Mouse (Mus musculus): Measurements from ENCODE around the gene Slc30a9. TPM values are rescaled to one million over a fixed set of nuclear protein-coding genes. Genes with fewer than 3 reads are reported as not detected.

Gene Slc30a9
- polyA plus RNA-seq, 1 experiment from 2014 or later = 139 TPM

GRCm38 (mm10) chr5:67381690-67382089 is 74.9 kb downstream of the Slc30a9 start:
- in situ Hi-C loops (cut with MboI; ENCODE audit: low pct_unique_long_range_greater_than_20kb) = no loop called here
- POLR2A ChIA-PET = no interaction called here
- ATAC-seq (no peak), DNase-seq (ENCODE audit: low read depth, low spot score) (no peak)
- H3K27me3 ChIP-seq = peaks cover 6% of the 10 kb centered on the region
- TF ChIP-seq CTCF (IDR thresholded peaks at IDR 0.05) = no peak
- CTCF ChIA-PET = no interaction called here

GRCm38 (mm10) chr5:67382556-67382955 is 75.8 kb downstream of the Slc30a9 start:
- in situ Hi-C loops (cut with MboI; ENCODE audit: low pct_unique_long_range_greater_than_20kb) = no loop called here
- no peak for TF ChIP-seq CTCF (IDR thresholded peaks at IDR 0.05)

GRCm38 (mm10) chr5:67393951-67394350 is 87.2 kb downstream of the Slc30a9 start:
- ChIA-PET POLR2A (interaction anchor here (0.7 kb wide), 1 partner anchor 8 kb away, joined by 3 read pairs; no protein-coding TSS in a partner anchor), CTCF (interaction anchor here (1.5 kb wide), 1 partner anchor 10 kb away, joined by 6 read pairs; no protein-coding TSS in a partner anchor)
- DNase-seq (ENCODE audit: low read depth, low spot score) (peak; percentile 19), ATAC-seq (peak; percentile 12)
- H3K27me3 ChIP-seq = peaks cover 11% of the 10 kb centered on the region
- no peak for TF ChIP-seq CTCF (IDR thresholded peaks at IDR 0.05)
- in situ Hi-C loops (cut with MboI; ENCODE audit: low pct_unique_long_range_greater_than_20kb) = no loop called here

More at GRCm38 (mm10) chr5:67382556-67382955, 75.8 kb downstream of the Slc30a9 start:
- DNase-seq (ENCODE audit: low read depth, low spot score) = no peak
- CTCF ChIA-PET = no interaction called here
- POLR2A ChIA-PET = no interaction called here
- H3K27me3 ChIP-seq = peaks cover 6% of the 10 kb centered on the region
- ATAC-seq = no peak

GRCm38 (mm10) chr5:67395211-67395851 is 88.6 kb downstream of the Slc30a9 start:
- ATAC-seq (no peak), DNase-seq (ENCODE audit: low read depth, low spot score) (no peak)
- CTCF ChIA-PET = interaction anchor here (0.8 to 1.1 kb wide), 2 partner anchors 11 to 267 kb away, joined by 3 to 5 read pairs; no protein-coding TSS in a partner anchor
- H3K27me3 ChIP-seq = peaks cover 18% of the 10 kb centered on the region
- in situ Hi-C loops (cut with MboI; ENCODE audit: low pct_unique_long_range_greater_than_20kb) = no loop called here
- POLR2A ChIA-PET = interaction anchor here (1.6 kb wide), 1 partner anchor 11 kb away, joined by 4 read pairs; no protein-coding TSS in a partner anchor
- TF ChIP-seq CTCF (IDR thresholded peaks at IDR 0.05) = no peak

- in situ Hi-C loops (cut with MboI; ENCODE audit: low pct_unique_long_range_greater_than_20kb) = no loop called here
- ATAC-seq = no peak
- no peak for TF ChIP-seq CTCF (IDR thresholded peaks at IDR 0.05)
- DNase-seq (ENCODE audit: low read depth, low spot score) = no peak
- POLR2A ChIA-PET = no interaction called here
- CTCF ChIA-PET = interaction anchor here (1.3 to 1.9 kb wide), 2 partner anchors 16 to 164 kb away, joined by 3 to 4 read pairs; no protein-coding TSS in a partner anchor
- H3K27me3 ChIP-seq = peaks cover 26% of the 10 kb centered on the region
Observed at GRCm38 (mm10) chr5:67397186-67397585, 90.4 kb downstream of the Slc30a9 start.

GRCm38 (mm10) chr5:67399876-67400607 is 93.3 kb downstream of the Slc30a9 start:
- TF ChIP-seq CTCF (IDR thresholded peaks at IDR 0.05) = no peak
- in situ Hi-C loops (cut with MboI; ENCODE audit: low pct_unique_long_range_greater_than_20kb) = no loop called here
- ATAC-seq (no peak), DNase-seq (ENCODE audit: low read depth, low spot score) (no peak)
- H3K27me3 ChIP-seq = peaks cover 26% of the 10 kb centered on the region
- ChIA-PET POLR2A (no interaction called here), CTCF (no interaction called here)

- H3K27me3 ChIP-seq = peaks cover 25% of the 10 kb centered on the region
Observed at GRCm38 (mm10) chr5:67400608-67401480, 94.1 kb downstream of the Slc30a9 start.

GRCm38 (mm10) chr5:67401612-67402011 is 94.9 kb downstream of the Slc30a9 start:
- CTCF ChIA-PET = interaction anchor here (0.6 kb wide), 1 partner anchor 9 kb away, joined by 3 read pairs; no protein-coding TSS in a partner anchor
- in situ Hi-C loops (cut with MboI; ENCODE audit: low pct_unique_long_range_greater_than_20kb) = no loop called here
- POLR2A ChIA-PET = interaction anchor here (0.5 kb wide), 1 partner anchor 8 kb away, joined by 3 read pairs; no protein-coding TSS in a partner anchor
- DNase-seq (ENCODE audit: low read depth, low spot score) (no peak), ATAC-seq (no peak)
- H3K27me3 ChIP-seq = peaks cover 31% of the 10 kb centered on the region
- no peak for TF ChIP-seq CTCF (IDR thresholded peaks at IDR 0.05)

More at GRCm38 (mm10) chr5:67400608-67401480, 94.1 kb downstream of the Slc30a9 start:
- TF ChIP-seq CTCF (IDR thresholded peaks at IDR 0.05) = no peak
- CTCF ChIA-PET = no interaction called here
- ATAC-seq (no peak), DNase-seq (ENCODE audit: low read depth, low spot score) (no peak)
- in situ Hi-C loops (cut with MboI; ENCODE audit: low pct_unique_long_range_greater_than_20kb) = no loop called here
- POLR2A ChIA-PET = no interaction called here

GRCm38 (mm10) chr5:67404380-67404779 is 97.6 kb downstream of the Slc30a9 start:
- CTCF ChIA-PET = no interaction called here
- peaks cover 22% of the 10 kb centered on the region for H3K27me3 ChIP-seq
- ATAC-seq (no peak), DNase-seq (ENCODE audit: low read depth, low spot score) (no peak)
- no peak for TF ChIP-seq CTCF (IDR thresholded peaks at IDR 0.05)
- in situ Hi-C loops (cut with MboI; ENCODE audit: low pct_unique_long_range_greater_than_20kb) = no loop called here
- POLR2A ChIA-PET = no interaction called here

GRCm38 (mm10) chr5:67404919-67405318 is 98.2 kb downstream of the Slc30a9 start:
- CTCF ChIA-PET = no interaction called here
- no peak for DNase-seq (ENCODE audit: low read depth, low spot score)
- ATAC-seq = no peak
- TF ChIP-seq CTCF (IDR thresholded peaks at IDR 0.05) = no peak
- in situ Hi-C loops (cut with MboI; ENCODE audit: low pct_unique_long_range_greater_than_20kb) = no loop called here
- POLR2A ChIA-PET = interaction anchor here (0.5 kb wide), 1 partner anchor 232 kb away, joined by 3 read pairs; no protein-coding TSS in a partner anchor
- H3K27me3 ChIP-seq = peaks cover 26% of the 10 kb centered on the region

Other genes starting within 250 kb of the Slc30a9 start
- not detected for gene Phox2b, start 207.7 kb upstream of the Slc30a9 start, polyA plus RNA-seq (2021)
- 110 TPM for gene Tmem33, start 46.4 kb upstream of the Slc30a9 start, polyA plus RNA-seq (2021)
- gene Bend4, start 121.4 kb downstream of the Slc30a9 start, polyA plus RNA-seq (2021) = 1.1 TPM

Data from Patski (cell line).